Mouse (Mus musculus) monocyte, adult 2 months (primary cell): Measurements from ENCODE around the gene Arhgef26.

ENCODE experiments used
- DNase-seq, 2 experiments: peaks; one replicate each; pipeline ENCODE4 v3.0.0; 2022; ENCODE audit warnings: low spot score in 2 of 2, low read depth in 1 of 2

Arhgef26 gene

GRCm38 (mm10) chr3:62338044-62338443 lies at the start of gene Arhgef26:
Gene Arhgef26, plus strand, starts transcription at chr3:62338344.
- no peak for DNase-seq

- no peak for DNase-seq
Observed at GRCm38 (mm10) chr3:62310493-62310892, 27.7 kb upstream of the Arhgef26 start.

- no peak for DNase-seq
Observed at GRCm38 (mm10) chr3:62311224-62311623, 26.9 kb upstream of the Arhgef26 start.

- DNase-seq = no peak
Observed at GRCm38 (mm10) chr3:62324708-62325107, 13.4 kb upstream of the Arhgef26 start.

- DNase-seq = no peak
Observed at GRCm38 (mm10) chr3:62327903-62328302, 10.2 kb upstream of the Arhgef26 start.

DNA sequence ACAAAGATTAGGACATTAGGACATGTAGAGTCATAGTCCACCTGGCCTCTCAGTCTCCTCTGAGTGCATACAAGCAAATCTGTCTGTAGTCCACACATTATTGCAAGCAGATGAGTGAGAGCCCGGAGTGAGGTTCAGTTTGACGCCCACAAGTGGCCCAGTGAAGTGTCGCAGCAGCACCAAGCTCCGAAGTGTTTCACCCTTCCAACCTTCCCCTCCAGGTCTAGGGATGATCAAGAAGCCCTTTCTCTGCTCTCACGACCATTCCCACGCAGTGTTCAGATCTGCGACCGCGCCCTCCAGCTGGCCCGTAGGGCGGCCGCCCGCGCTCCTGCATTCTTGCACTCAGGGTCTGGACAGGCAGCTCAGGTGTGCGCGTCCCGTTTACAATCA lies 313 bp downstream of the Arhgef26 start:
- no peak for DNase-seq

DNA sequence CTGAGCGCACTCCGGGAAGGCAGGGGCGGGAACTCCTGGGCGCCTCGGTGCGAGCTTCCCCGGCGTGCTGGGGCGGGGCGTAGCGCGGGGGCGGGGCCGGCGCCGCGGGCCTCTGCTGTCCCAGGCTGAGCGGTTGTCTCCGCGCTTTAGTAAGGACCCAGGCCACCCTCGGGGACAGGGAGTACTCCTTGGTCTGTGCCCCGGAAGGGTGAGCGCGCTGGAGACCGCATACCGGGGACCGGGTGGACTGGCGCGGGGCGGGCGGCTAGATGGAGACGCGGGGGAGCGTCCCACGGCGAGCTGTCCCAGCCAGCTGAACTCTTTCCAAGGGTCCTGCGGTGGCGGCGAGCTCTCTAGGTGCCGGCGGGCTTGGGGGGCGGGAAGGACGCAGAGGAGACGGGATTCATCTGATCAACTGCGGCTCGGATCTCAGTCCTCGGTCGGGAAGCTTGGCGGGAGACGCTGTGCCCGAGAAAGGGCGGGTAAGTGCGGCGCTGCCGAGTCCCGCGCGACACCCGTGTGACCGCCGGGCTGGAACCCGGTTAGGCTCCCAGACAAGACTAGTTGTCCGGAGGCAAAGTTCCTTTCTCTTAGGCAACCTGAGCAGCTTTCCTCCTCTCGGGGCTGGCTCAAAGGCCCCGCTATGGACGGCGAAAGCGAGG lies 841 bp downstream of the Arhgef26 start:
- DNase-seq = no peak

GRCm38 (mm10) chr3:62339516-62340051 lies 1.4 kb downstream of the Arhgef26 start:
- no peak for DNase-seq

DNA sequence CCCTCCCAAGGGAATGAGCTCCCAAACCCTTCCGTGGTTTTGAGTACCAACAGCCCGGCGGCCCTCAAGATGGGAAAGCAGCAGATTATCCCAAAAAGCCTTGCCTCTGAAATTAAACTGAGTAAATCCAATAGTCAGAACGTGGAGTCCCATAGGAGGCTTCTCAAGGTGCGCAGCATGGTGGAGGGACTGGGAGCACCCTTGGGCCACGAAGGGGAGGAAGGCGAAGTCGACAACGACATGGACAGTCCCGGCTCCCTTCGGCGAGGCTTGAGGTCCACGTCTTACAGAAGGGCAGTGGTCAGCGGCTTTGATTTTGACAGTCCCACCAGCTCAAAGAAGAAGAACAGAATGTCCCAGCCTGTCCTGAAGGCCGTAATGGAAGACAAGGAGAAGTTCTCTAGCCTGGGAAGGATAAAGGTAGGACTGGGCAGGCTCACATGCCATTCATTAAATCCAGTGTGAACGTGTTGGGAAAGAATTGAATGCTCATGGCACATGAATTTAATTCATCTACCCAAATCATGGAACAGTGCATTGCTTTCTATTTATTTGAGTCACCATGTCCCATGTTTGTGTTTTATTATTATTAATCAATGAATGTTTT lies 2.1 kb downstream of the Arhgef26 start:
- no peak for DNase-seq

DNA sequence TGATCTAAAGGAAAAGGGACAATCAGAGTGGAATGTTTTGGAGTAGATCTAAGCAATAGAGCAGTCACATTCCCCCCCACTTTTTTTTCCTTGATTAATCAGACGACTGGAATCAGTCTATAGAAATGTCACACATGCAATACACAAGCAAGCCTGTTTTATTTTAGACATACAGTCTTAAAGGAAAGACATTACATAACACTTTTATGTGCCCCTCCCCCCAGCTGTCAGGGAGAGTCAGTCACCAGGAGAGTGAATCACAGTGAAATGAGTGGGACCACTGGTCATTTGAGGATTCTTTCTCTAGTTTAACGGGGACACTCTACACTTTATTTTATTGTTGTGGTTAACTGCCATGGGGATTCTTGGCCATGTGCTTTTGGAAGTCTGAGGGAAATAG lies 2.7 kb downstream of the Arhgef26 start:
- no peak for DNase-seq

GRCm38 (mm10) chr3:62341496-62342205 lies 3.5 kb downstream of the Arhgef26 start:
- no peak for DNase-seq

DNA sequence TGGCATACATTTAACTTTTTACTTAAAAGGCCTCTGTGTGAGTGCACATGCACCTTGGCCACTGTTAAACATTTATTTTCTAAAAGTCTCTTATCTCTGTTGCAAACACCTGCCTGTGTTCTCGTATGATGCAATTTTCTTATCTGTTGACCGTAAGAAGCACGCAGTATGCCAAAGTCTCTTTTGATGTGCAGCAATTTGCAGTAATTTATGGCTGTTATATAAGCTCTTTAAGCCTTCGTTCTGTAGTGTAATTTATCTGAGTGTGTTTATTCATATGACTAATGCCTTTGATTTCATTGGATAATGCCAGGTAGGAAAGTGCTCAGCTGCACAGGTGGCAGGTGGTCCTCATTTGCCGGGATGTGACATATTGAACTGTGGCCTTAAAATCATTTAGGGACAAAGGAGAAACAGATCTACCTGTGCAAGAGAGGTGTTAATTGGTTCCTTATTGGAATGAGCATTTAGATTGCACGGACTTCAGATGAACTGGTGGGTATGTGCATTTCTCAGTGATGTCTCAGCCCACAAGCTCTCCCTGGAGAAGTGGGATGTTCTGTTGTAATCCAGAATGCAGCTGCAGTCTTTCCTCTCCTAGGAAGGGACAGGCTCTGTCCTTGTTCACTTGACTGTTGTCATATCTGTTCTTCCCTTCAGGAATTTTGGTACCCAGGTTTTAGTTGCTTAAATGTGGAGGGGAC lies 10.5 kb downstream of the Arhgef26 start:
- DNase-seq = no peak

- DNase-seq = no peak
Observed at GRCm38 (mm10) chr3:62349218-62349897, 11.2 kb downstream of the Arhgef26 start.

- DNase-seq = no peak
Observed at GRCm38 (mm10) chr3:62352071-62352470, 13.9 kb downstream of the Arhgef26 start.

- DNase-seq = no peak
Observed at GRCm38 (mm10) chr3:62352876-62353275, 14.7 kb downstream of the Arhgef26 start.

- DNase-seq = no peak
Observed at GRCm38 (mm10) chr3:62367882-62368281, 29.7 kb downstream of the Arhgef26 start.

DNA sequence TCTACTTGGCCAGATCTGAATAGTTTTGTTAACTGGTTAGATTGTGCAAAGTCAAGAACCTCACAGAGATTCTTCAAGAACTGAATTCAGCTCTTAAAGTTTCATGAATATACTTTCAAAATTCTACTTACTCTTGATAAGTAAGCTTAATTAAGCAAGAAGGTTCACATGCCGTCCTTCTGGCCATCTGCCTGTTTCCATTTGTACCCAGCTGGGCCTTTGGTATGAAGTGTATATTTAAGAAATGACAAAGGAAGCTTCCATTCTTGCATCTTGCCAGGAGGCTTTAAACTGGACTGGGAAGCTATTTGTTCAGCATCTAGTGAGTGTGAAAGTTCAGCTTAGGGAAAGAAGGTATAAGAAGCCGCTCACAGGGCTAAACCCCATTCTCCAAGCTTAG lies 34.7 kb downstream of the Arhgef26 start:
- no peak for DNase-seq

- DNase-seq = no peak
Observed at GRCm38 (mm10) chr3:62374346-62374745, 36.2 kb downstream of the Arhgef26 start.

DNA sequence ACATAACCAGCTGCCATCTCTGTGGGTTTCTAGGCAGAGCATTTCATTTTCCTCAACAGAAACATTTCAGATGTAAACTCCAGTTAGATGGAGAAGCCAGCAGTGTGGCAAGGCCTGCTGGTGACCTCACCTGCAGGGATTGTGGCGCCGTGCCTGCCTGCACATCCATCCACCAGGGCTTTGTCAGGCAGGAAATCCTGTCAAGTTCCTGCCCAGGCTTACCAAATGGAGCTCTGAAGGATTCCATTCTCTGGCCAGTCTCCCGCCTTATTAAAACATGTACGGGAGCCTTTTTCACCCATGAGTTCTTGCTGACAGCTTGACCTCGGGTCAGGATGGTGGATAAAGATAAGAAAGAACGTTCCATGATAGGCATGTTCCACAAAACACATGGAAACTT lies 36.7 kb downstream of the Arhgef26 start:
- no peak for DNase-seq

DNA sequence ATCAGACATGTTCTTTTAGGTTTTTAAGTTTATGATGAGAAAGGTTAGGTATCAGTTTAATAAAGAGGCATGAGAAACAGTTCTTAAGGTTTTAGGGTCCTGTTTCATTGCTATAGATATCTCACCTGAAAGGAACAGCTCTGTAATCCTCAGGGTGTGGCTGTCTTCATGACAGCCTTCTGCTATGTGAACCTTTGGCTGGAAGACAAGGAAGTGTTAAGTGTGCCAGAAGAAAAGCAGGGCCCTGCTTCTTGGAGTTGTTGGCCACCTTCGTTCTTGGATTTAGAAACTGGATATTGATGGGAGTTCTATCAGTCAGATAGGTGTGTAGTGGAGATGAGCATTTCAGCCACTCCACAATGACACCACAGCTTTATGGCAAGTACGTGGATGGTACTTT lies 38.6 kb downstream of the Arhgef26 start:
- no peak for DNase-seq

GRCm38 (mm10) chr3:62379946-62380345 lies 41.8 kb downstream of the Arhgef26 start:
- DNase-seq = no peak
